Mouse (Mus musculus) kidney, embryonic 14.5 days (tissue): ENCODE results near the gene Tab1. TPM values are rescaled to one million over a fixed set of nuclear protein-coding genes. Genes with fewer than 3 reads are reported as not detected.

ENCODE experiments used
- ATAC-seq: fragments of 200-750 bp; cut with Nextera tagmentation; 2 replicates; pipeline ENCODE4 v1.8.0; 2017; ENCODE audit warnings: moderate number of reproducible peaks, mild to moderate bottlenecking, moderate TSS enrichment, moderate library complexity; ENCODE audit not compliant: low FRiP score, low TSS enrichment
- H3K27ac ChIP-seq: fragments of 300-500 bp; sonication (generic); 2 replicates; pipeline ENCODE4 v1.5.1; 2014; ENCODE audit warnings: low read depth, mild to moderate bottlenecking, low read length, moderate library complexity, mixed read lengths
- H3K27me3 ChIP-seq: fragments of 300-500 bp; sonication (generic); 2 replicates; pipeline ENCODE4 v1.6.1; 2014; ENCODE audit warnings: mild to moderate bottlenecking, low read length; ENCODE audit not compliant: control insufficient read depth, insufficient read depth
- H3K36me3 ChIP-seq: fragments of 300-500 bp; sonication (generic); 2 replicates; pipeline ENCODE4 v1.6.1; 2014; ENCODE audit warnings: low read length, mixed read lengths; ENCODE audit not compliant: control insufficient read depth, insufficient read depth
- H3K4me1 ChIP-seq: fragments of 300-500 bp; sonication (generic); 2 replicates; pipeline ENCODE4 v1.6.1; 2014; ENCODE audit warnings: low read length, mixed read lengths; ENCODE audit not compliant: control insufficient read depth, insufficient read depth
- H3K4me2 ChIP-seq: fragments of 300-500 bp; sonication (generic); replicated peaks from 2 replicates; pipeline ENCODE4 v1.6.1; 2014; ENCODE audit warnings: low read depth, mild to moderate bottlenecking, low read length
- H3K4me3 ChIP-seq: fragments of 300-500 bp; sonication (generic); 2 replicates; pipeline ENCODE4 v1.5.1; 2014; ENCODE audit warnings: mild to moderate bottlenecking, low read length
- H3K9ac ChIP-seq: fragments of 300-500 bp; sonication (generic); 2 replicates; pipeline ENCODE4 v1.6.1; 2014; ENCODE audit warnings: low read depth, mild to moderate bottlenecking, low read length, moderate library complexity
- H3K9me3 ChIP-seq: fragments of 300-500 bp; sonication (generic); 2 replicates; pipeline ENCODE4 v1.6.1; 2016; ENCODE audit warnings: low read length; ENCODE audit not compliant: control insufficient read depth
- whole genome bisulfite sequencing: fragments of 180-500 bp; shearing (Covaris S2); extraction: QIAGEN DNeasy Blood & Tissue Kit; methylation state at CpG from one replicate; pipeline ENCODE4 v1.1.7; 2014; 5-methylcytosine and 5-hydroxymethylcytosine counted together
- polyA plus RNA-seq: library from polyadenylated mRNA; unstranded; fragments of >200 nt; fragmentation: Nextera tagmentation; extraction: Ambion mirVana; gene quantifications from 2 replicates; pipeline ENCODE4 v1.2.1, GENCODE M21; 2014

Gene Tab1
- polyA plus RNA-seq, 1 experiment from 2014 or later, result 35.2 TPM

GRCm38 (mm10) chr15:80149517-80149916 is 16.6 kb downstream of the Tab1 start:
- ATAC-seq, result no peak
- H3K9me3 ChIP-seq, result no peaks in the 10 kb centered on the region
- H3K27ac ChIP-seq, result no peak overlapping the region
- H3K4me2 ChIP-seq, result no peak overlapping the region
- H3K4me3 ChIP-seq, result no peak overlapping the region
- WGBS, result 90% methylated on average over 7 of the region's 7 CpGs
- 0 out of 2 replicates have a peak, but pooled peaks cover 2% of the 10 kb centered on the region for H3K4me1 ChIP-seq
- H3K9ac ChIP-seq, result no peak overlapping the region
- H3K27me3 ChIP-seq, result no peaks in the 10 kb centered on the region
- H3K36me3 ChIP-seq, result peaks cover 48% of the 10 kb centered on the region

- H3K27me3 ChIP-seq, result no peaks in the 10 kb centered on the region
- H3K4me1 ChIP-seq, result no peaks in the 10 kb centered on the region; the same call in 1 of the 2 replicates
- no peaks in the 10 kb centered on the region for H3K9me3 ChIP-seq
- H3K4me2 ChIP-seq, result no peak overlapping the region
- peaks cover 71% of the 10 kb centered on the region for H3K36me3 ChIP-seq
- no peak overlapping the region for H3K9ac ChIP-seq
- ATAC-seq, result no peak
- no peak overlapping the region for H3K27ac ChIP-seq
- 88% methylated on average over 10 of the region's 10 CpGs for WGBS
- no peak overlapping the region for H3K4me3 ChIP-seq
These were observed 19.7 kb downstream of the Tab1 start for GRCm38 (mm10) chr15:80152663-80153062.

DNA sequence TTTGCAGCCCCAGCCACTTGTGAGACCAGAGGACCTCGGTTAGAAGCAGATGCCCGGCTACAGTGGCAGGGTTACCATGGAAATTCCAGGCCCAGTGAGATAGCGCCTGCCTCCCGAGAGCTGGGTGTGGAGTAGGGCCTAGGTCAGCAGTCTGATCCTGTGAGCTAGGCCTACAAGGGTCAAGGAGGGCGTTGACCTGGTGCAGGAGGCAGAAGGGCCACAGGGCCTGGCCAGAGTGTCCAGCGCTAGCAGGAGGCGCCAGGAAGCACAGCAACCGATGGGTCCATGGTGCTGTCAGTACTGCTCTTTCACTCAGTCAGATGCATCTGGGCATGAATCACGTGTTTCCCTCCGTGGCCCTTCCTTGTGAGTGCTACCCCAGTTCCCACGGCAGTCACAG is 20.8 kb downstream of the Tab1 start:
- no peaks in the 10 kb centered on the region for H3K9me3 ChIP-seq
- no peak overlapping the region for H3K9ac ChIP-seq
- 85% methylated on average over 11 of the region's 11 CpGs for WGBS
- H3K27ac ChIP-seq, result no peak overlapping the region
- H3K36me3 ChIP-seq, result peaks cover 78% of the 10 kb centered on the region
- H3K4me2 ChIP-seq, result no peak overlapping the region
- peaks cover 10% of the 10 kb centered on the region for H3K4me1 ChIP-seq
- ATAC-seq, result no peak
- no peaks in the 10 kb centered on the region for H3K27me3 ChIP-seq
- no peak overlapping the region for H3K4me3 ChIP-seq

DNA sequence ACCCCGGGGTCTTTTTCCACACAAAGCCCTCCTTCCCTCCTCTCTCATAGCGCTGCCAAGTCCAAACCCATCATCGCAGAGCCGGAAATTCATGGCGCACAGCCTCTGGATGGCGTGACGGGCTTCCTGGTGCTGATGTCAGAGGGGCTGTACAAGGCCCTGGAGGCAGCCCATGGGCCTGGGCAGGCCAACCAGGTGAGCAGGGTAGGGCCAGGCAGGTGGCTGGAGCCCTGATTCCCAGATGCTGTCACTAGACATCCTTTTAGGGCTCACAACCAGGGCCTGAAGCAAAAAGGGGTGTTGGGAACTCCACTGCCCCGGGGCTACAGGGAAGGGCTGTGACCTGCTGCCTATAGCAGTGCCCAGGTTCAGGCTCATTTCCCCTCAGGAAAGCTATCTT is 22.8 kb downstream of the Tab1 start:
- H3K4me3 ChIP-seq, result no peak overlapping the region
- H3K4me1 ChIP-seq, result peaks cover 26% of the 10 kb centered on the region
- no peaks in the 10 kb centered on the region for H3K27me3 ChIP-seq
- no peak overlapping the region for H3K4me2 ChIP-seq
- no peak overlapping the region for H3K27ac ChIP-seq
- H3K9ac ChIP-seq, result no peak overlapping the region
- no peaks in the 10 kb centered on the region for H3K9me3 ChIP-seq
- 88% methylated on average over 8 of the region's 8 CpGs for WGBS
- ATAC-seq, result no peak
- H3K36me3 ChIP-seq, result peaks cover 74% of the 10 kb centered on the region

GRCm38 (mm10) chr15:80157197-80157943 is 24.4 kb downstream of the Tab1 start:
- peaks cover 26% of the 10 kb centered on the region for H3K4me1 ChIP-seq
- WGBS, result 78% methylated on average over 22 of the region's 22 CpGs
- no peak overlapping the region for H3K27ac ChIP-seq
- H3K36me3 ChIP-seq, result peaks cover 82% of the 10 kb centered on the region
- ATAC-seq, result no peak
- H3K4me2 ChIP-seq, result no peak overlapping the region
- H3K4me3 ChIP-seq, result no peak overlapping the region
- H3K27me3 ChIP-seq, result no peaks in the 10 kb centered on the region
- H3K9me3 ChIP-seq, result no peaks in the 10 kb centered on the region
- H3K9ac ChIP-seq, result no peak overlapping the region

GRCm38 (mm10) chr15:80158001-80158706 is 25.2 kb downstream of the Tab1 start:
- Histone ChIP-seq H3K9ac (no peak overlapping the region), H3K4me3 (no peak overlapping the region)
- no peak for ATAC-seq

DNA sequence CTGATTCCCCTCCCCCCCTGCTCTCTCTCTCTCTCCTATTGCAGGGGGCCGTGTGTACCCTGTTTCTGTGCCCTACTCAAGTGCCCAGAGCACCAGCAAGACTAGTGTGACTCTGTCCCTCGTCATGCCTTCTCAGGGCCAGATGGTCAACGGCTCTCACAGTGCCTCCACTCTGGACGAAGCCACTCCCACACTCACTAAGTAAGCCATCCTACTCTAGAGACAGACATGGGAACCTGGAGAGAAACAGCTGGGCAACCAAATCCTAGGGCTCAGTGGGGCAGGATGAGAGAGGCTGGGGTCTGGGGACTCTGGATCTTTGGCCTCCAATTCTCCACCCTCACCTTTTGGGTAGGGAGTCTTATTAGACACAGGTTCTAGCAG is 25.8 kb downstream of the Tab1 start:
- Histone ChIP-seq H3K4me1 (peaks cover 26% of the 10 kb centered on the region), H3K36me3 (peaks cover 70% of the 10 kb centered on the region), H3K9ac (no peak overlapping the region), H3K4me3 (no peak overlapping the region), H3K27ac (peak overlapping the region; percentile 84), H3K27me3 (no peaks in the 10 kb centered on the region), H3K4me2 (no peak overlapping the region), H3K9me3 (no peaks in the 10 kb centered on the region)
- 10% methylated on average over 4 of the region's 4 CpGs for WGBS
- no peak; the same call in 1 of the 2 replicates for ATAC-seq

More at GRCm38 (mm10) chr15:80158001-80158706, 25.2 kb downstream of the Tab1 start:
- peaks cover 26% of the 10 kb centered on the region for H3K4me1 ChIP-seq
- WGBS, result 50% methylated on average over 5 of the region's 5 CpGs
- peak overlapping the region; percentile 84; the same call in 1 of the 2 replicates for H3K27ac ChIP-seq
- no peaks in the 10 kb centered on the region for H3K27me3 ChIP-seq
- no peak overlapping the region for H3K4me2 ChIP-seq
- no peaks in the 10 kb centered on the region for H3K9me3 ChIP-seq
- H3K36me3 ChIP-seq, result peaks cover 75% of the 10 kb centered on the region

DNA sequence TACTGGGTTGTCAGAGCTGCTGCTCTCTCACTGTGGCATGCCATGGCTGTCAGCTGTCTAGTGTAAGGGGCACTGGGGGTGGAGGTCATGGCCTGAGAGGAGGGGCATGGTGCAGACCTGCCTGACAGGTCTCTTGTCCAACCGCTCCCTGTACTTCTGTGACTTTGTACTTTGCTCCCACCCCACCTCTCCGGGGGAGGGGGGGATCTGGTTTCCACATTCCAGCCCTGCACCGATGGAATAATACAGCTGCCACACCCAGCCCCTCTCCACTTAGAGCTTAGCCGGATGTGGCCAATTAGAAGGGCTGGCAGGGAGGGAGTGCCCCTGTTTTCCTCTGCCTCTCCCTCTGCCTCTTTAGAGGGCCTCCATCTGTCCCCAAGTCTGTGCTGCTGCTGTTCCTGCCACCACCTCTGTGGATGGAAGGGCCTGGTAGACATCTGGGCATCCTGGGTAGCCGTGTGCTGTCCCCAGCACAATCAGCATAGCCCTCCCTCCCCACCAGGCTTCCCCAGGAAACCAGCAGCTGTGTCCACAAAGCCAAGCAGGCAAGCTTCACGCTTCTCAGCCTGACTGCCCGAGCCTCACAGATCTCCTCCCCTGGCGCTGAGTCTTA is 26.5 kb downstream of the Tab1 start:
- WGBS, result 14% methylated on average over 8 of the region's 8 CpGs
- H3K4me2 ChIP-seq, result no peak overlapping the region
- peak overlapping the region; percentile 13; the same call in 1 of the 2 replicates for H3K9ac ChIP-seq
- peak overlapping the region; percentile 84 for H3K27ac ChIP-seq
- H3K27me3 ChIP-seq, result no peaks in the 10 kb centered on the region
- peaks cover 63% of the 10 kb centered on the region for H3K36me3 ChIP-seq
- peaks cover 26% of the 10 kb centered on the region for H3K4me1 ChIP-seq
- H3K9me3 ChIP-seq, result no peaks in the 10 kb centered on the region
- peak; percentile 82 for ATAC-seq
- no peak overlapping the region for H3K4me3 ChIP-seq
